Mouse (Mus musculus): ENCODE measurements around the gene Slc29a4. TPM values are rescaled to one million over a fixed set of nuclear protein-coding genes. Genes with fewer than 3 reads are reported as not detected.

Gene Slc29a4
- polyA plus RNA-seq, 1 experiment from 2014 or later: 50.9 TPM

DNA sequence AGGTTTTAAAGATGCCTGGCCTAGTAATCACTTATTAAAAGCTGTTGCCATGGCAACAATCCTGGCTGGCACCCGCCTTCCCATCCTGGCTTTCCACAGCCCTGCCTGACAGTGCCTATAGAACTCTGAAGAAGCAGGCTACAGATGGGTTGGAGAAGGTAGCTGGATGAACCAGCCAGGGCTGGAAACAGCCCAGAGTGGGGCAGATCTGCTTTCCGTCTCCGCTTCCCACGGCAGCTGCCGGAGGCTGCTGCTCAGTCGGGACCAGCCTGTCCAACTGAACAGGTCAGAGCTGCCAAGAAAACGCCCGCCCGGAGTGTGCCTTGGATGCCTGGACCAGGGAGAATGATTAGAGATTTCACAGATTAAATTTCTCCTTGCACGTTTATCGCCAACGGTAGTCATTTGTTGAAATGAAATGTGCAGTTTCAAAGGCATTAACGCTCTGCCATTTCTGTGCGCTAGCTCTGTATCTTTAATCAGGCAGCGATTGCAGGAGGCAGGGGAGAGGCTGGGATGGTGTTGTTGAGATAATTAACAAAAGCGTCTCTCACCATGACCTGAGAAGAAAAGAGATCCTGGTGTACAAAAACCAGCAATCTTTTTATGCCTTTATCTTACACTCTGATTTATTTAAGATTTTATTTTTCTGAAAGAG lies 69.1 kb downstream of the Slc29a4 start:
- no peak overlapping the region for H3K4me3 ChIP-seq
- H3K9ac ChIP-seq: no peak overlapping the region; the same call in 1 of the 2 replicates
- peak; percentile 86 for ATAC-seq
- H3K9me3 ChIP-seq (replicated peaks): no peaks in the 10 kb centered on the region
- H3K27ac ChIP-seq: peak overlapping the region; percentile 85
- no peaks in the 10 kb centered on the region for H3K27me3 ChIP-seq
- peaks cover 100% of the 10 kb centered on the region for H3K36me3 ChIP-seq (ENCODE audit: poor library complexity, severe bottlenecking)
- H3K4me1 ChIP-seq: peaks cover 27% of the 10 kb centered on the region
- H3K4me2 ChIP-seq: no peak overlapping the region
- 54% methylated on average over 16 of the region's 16 CpGs for WGBS

DNA sequence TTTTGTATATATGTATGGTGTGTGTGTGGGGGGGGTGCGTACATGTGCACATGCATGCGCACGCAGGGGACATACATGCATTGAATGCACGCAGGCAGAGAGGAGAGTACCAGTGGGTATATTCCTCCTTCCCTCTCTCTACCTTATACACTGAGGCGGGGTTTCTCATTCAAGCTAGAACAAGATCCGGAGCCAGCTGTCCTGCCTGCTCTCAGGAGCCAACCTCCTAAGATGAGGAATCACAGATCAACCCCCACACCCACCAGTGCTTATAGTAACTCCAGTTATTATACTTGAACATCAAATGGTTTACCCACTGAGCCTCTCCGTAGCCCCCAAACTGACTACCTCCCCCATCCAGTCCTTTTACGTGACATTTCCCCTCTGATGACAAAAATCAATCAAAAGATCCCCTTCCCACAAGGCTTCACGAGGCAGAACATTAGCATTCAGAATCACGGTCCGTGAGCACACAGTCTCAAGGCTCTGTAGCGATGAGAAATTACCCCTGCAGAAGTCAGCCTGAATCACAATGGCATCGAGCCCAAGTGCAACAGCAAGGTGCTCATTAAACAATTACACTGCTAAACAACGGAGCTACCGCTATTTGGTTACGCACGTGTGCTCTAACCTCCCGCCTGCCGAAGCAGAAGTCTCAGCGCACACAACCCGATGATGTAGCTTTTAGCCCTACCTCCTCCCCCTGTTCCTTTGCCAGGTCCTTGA lies 69.9 kb downstream of the Slc29a4 start:
- 65% methylated on average over 21 of the region's 21 CpGs for WGBS
- Histone ChIP-seq H3K9ac (peak overlapping the region; percentile 8; the same call in 1 of the 2 replicates), H3K4me1 (peaks cover 27% of the 10 kb centered on the region), H3K4me3 (no peak overlapping the region), H3K27ac (peak overlapping the region; percentile 85), H3K27me3 (no peaks in the 10 kb centered on the region), H3K36me3 (ENCODE audit: poor library complexity, severe bottlenecking) (peaks cover 100% of the 10 kb centered on the region), H3K4me2 (no peak overlapping the region), H3K9me3 (replicated peaks) (no peaks in the 10 kb centered on the region)
- ATAC-seq: peak; percentile 23; the same call in 1 of the 2 replicates

DNA sequence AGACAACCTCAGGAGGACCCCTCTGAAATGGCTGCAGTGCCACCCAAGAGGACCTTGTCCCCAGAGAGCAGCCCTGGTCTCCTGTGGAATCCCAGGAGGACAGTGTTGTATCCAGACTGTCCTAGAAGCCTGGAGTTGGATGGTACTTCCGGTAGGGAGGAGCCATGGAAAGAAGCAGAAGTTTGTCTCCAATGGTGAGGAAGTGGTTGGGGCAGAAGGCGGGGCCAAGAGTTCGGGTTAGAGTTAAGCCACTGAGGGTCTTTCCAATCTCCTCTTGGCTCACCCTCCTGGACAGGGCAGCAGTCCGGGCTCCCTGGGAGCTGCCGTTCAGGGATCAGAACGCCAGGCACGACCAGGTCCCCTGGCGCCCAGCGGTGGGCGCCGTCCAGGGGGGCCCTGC lies 72.0 kb downstream of the Slc29a4 start:
- H3K4me3 ChIP-seq: no peak overlapping the region
- H3K27ac ChIP-seq: peak overlapping the region; percentile 25
- peaks cover 43% of the 10 kb centered on the region for H3K4me1 ChIP-seq
- no peaks in the 10 kb centered on the region for H3K9me3 ChIP-seq (replicated peaks)
- no peaks in the 10 kb centered on the region for H3K27me3 ChIP-seq
- H3K9ac ChIP-seq: no peak overlapping the region
- H3K36me3 ChIP-seq (ENCODE audit: poor library complexity, severe bottlenecking): peaks cover 86% of the 10 kb centered on the region
- H3K4me2 ChIP-seq: no peak overlapping the region
- ATAC-seq: no peak
- WGBS: 29% methylated on average over 10 of the region's 11 CpGs

DNA sequence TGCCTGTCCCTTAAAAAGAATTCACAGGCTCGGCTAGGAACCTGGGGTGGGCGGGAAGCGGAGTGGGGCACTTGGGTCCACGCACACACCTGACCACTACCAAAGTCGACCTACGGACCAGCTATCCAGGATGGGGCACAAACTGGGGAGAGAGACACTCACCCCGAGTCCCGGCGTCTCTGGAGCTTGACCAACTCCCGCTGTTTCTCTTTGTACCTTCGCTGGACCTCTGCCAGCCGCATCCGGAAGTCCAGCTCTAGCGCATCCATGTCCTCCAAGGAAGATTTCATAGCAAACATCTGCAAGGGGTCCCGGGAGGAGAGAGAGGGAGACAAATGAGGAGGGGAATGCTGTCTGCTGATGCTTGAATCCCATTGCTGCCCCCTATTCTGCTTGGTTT lies 72.6 kb downstream of the Slc29a4 start:
- H3K4me3 ChIP-seq: no peak overlapping the region
- WGBS: 68% methylated on average over 15 of the region's 15 CpGs
- no peaks in the 10 kb centered on the region for H3K27me3 ChIP-seq
- no peak for ATAC-seq
- peak overlapping the region; percentile 25; the same call in 1 of the 2 replicates for H3K27ac ChIP-seq
- no peak overlapping the region for H3K4me2 ChIP-seq
- no peaks in the 10 kb centered on the region for H3K9me3 ChIP-seq (replicated peaks)
- H3K4me1 ChIP-seq: peaks cover 49% of the 10 kb centered on the region
- H3K36me3 ChIP-seq (ENCODE audit: poor library complexity, severe bottlenecking): peaks cover 86% of the 10 kb centered on the region
- H3K9ac ChIP-seq: no peak overlapping the region

DNA sequence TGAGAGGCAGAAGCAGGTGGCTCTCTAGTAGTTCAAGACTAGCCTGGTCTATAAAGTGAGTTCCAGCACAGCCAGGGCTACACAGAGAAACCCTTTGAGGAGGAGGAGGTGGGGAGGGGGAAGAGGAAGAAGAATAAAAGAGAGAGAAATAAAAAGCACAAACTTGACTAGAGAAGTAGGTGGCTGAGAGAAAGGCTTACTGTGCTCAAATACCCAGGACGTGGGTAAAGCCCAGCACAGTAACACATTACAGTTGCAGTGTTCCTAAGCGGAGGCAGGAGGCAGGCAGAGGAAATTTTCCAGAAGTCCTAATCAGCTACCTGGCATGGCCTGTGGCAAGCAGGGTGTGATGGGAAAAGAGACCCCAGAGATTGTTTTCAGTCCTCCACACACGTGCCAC lies 74.4 kb downstream of the Slc29a4 start:
- Histone ChIP-seq H3K4me3 (no peak overlapping the region), H3K9ac (no peak overlapping the region), H3K4me2 (no peak overlapping the region), H3K4me1 (peaks cover 44% of the 10 kb centered on the region), H3K27ac (0 out of 2 replicates have a peak overlapping the region, but pooled peaks have one; percentile 51), H3K27me3 (no peaks in the 10 kb centered on the region), H3K9me3 (replicated peaks) (no peaks in the 10 kb centered on the region), H3K36me3 (ENCODE audit: poor library complexity, severe bottlenecking) (peaks cover 86% of the 10 kb centered on the region)
- ATAC-seq: no peak
- WGBS: 91% methylated on average over 3 of the region's 3 CpGs

DNA sequence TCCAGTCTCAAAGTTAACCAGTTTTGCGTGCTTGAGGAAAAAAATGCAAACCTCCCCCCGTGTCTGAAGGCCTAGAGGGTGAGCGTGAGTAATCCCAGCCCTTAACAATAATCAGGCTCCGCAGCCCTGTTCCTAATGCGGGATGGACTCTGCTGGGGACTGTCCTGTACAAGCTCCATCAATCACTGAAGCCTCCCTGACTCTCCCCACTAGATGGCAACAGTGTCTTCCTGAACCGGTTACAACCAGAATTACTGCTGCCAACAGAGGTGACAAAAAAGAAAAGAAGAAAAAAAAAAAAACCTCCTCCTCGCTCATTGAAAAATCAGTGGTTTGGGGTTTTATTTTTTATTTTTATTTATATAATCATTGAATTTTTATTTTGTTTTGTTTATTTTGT lies 75.6 kb downstream of the Slc29a4 start:
- Histone ChIP-seq H3K4me3 (no peak overlapping the region), H3K9ac (peak overlapping the region; percentile 50; the same call in 1 of the 2 replicates), H3K4me2 (no peak overlapping the region), H3K36me3 (ENCODE audit: poor library complexity, severe bottlenecking) (peaks cover 86% of the 10 kb centered on the region), H3K9me3 (replicated peaks) (no peaks in the 10 kb centered on the region), H3K4me1 (peaks cover 32% of the 10 kb centered on the region), H3K27ac (peak overlapping the region; percentile 76; the same call in 1 of the 2 replicates), H3K27me3 (no peaks in the 10 kb centered on the region)
- ATAC-seq: peak; percentile 63
- 12% methylated on average over 7 of the region's 7 CpGs for WGBS

DNA sequence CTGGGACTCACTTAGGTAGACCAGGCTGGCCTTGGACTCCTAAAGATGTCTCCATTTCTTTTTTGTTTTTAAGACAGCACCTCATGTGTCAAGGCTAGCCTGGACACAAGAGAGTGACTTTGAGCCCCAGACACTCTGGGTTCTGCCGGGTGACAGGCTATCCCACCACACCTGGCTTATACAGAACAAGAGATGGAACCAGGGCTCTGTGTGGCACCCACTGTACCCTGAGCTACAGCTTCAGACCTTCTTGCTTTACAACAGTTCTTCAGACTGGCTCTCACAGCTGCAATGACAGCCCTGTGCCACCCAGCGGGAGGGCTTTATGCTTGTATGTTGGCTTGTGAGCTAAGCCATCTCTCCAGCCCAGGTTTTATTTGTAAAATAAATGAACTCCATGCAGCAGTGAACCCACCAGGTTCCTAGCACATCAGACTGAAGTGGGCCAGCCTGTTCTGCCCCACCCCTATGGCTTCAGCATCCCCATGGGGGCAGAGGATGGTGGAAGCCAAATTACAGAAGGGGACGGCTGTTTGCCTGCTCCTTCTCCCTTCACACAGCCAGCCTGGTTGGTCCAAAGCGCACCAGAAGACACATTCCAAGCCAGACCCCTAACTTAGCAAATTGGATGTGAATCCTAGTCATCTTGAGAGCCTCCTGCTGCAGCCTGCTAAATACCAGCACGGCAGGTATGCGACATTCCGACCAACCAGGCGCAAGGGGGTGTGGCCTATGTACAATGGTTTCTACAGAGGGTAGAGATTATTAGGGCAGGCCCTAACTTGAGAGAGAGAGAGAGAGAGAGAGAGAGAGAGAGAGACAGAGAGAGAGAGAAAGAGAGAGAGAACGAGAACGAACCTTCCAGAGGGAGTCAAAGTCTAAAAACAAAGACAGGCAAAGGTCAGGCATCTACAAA lies 76.3 kb downstream of the Slc29a4 start:
- Histone ChIP-seq H3K27me3 (no peaks in the 10 kb centered on the region), H3K9me3 (replicated peaks) (no peaks in the 10 kb centered on the region), H3K9ac (peak overlapping the region; percentile 50; the same call in 1 of the 2 replicates), H3K27ac (peak overlapping the region; percentile 76), H3K4me1 (peaks cover 29% of the 10 kb centered on the region), H3K4me2 (no peak overlapping the region), H3K4me3 (no peak overlapping the region), H3K36me3 (ENCODE audit: poor library complexity, severe bottlenecking) (peaks cover 86% of the 10 kb centered on the region)
- WGBS: 23% methylated on average over 10 of the region's 10 CpGs
- ATAC-seq: peak; percentile 41; the same call in 1 of the 2 replicates

DNA sequence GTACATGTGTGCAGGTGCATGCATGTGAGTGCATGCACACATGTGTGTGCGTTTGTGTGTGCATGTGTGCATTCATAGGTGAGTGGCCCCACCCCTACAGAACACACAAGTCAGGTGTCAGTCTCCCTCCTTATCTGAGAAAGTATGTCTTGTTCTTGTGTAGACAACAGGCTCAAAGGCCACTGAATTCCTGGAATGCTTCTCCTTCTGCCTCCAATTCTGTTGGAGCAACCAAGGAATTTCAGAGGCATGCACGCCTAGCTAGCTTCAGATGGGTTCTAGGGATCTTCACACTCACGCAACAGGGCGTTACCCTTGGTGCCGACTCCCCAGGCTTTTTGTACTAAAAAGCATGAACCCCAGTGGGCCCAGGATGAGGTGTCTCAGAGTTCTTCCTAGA lies 77.3 kb downstream of the Slc29a4 start:
- Histone ChIP-seq H3K27me3 (no peaks in the 10 kb centered on the region), H3K36me3 (ENCODE audit: poor library complexity, severe bottlenecking) (peaks cover 86% of the 10 kb centered on the region), H3K9me3 (replicated peaks) (no peaks in the 10 kb centered on the region), H3K9ac (no peak overlapping the region), H3K4me3 (no peak overlapping the region), H3K4me2 (no peak overlapping the region), H3K27ac (peak overlapping the region; percentile 76), H3K4me1 (peaks cover 28% of the 10 kb centered on the region)
- 71% methylated on average over 5 of the region's 5 CpGs for WGBS
- no peak for ATAC-seq

DNA sequence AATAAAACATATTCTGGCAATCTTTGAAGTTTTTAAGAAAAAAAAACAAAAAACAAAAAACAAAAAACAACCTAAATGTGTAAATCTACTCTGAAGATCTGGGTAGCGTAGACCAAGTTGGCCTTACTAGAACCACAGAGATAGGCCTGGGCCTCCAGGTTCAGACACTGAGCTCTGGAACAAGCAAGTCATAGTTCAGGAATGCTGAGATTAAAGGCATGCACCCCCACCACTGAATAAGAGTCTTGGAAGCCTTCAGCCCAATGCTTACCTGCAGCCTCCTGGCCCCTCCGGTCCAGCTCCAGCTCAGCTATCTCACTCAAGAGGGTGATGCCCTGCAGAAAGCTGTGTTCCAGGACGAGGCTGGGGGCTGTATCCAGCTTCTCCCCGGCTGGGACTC lies 78.7 kb downstream of the Slc29a4 start:
- H3K27me3 ChIP-seq: no peaks in the 10 kb centered on the region
- no peak overlapping the region for H3K27ac ChIP-seq
- peaks cover 86% of the 10 kb centered on the region for H3K36me3 ChIP-seq (ENCODE audit: poor library complexity, severe bottlenecking)
- peaks cover 23% of the 10 kb centered on the region for H3K4me1 ChIP-seq
- H3K9ac ChIP-seq: no peak overlapping the region
- no peak overlapping the region for H3K4me2 ChIP-seq
- no peak overlapping the region for H3K4me3 ChIP-seq
- 85% methylated on average over 4 of the region's 4 CpGs for WGBS
- ATAC-seq: no peak
- no peaks in the 10 kb centered on the region for H3K9me3 ChIP-seq (replicated peaks)

DNA sequence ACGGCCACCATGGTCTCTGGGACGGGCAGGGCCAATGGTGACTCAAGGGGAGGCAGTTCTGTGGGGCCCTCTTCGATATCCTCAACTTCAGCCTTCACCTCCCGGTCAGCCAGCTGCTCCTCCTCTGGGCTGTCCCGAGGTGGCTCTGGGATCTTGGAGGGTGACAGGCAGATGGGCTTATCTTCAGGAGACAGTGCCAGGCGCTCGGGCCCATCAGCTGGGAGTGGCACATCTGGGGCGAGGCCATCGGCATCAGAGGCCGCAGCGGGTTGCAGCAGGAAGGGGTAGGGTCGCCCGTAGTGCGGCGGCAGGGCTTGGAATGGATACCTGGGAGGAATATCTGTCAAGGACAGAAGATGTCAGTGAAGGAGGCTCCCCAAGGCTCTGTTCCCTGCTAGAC lies 79.7 kb downstream of the Slc29a4 start:
- Histone ChIP-seq H3K9me3 (replicated peaks) (no peaks in the 10 kb centered on the region), H3K27ac (0 out of 2 replicates have a peak overlapping the region, but pooled peaks have one; percentile 12), H3K4me1 (peaks cover 23% of the 10 kb centered on the region), H3K36me3 (ENCODE audit: poor library complexity, severe bottlenecking) (peaks cover 86% of the 10 kb centered on the region), H3K4me2 (no peak overlapping the region), H3K27me3 (no peaks in the 10 kb centered on the region), H3K4me3 (no peak overlapping the region), H3K9ac (no peak overlapping the region)
- 95% methylated on average over 15 of the region's 15 CpGs for WGBS
- ATAC-seq: no peak

Data from forebrain, embryonic 13.5 days (tissue).